Mouse (Mus musculus) bone marrow macrophage, adult 2 months (primary cell): ENCODE measurements at regions not wholly inside any gene's neighbourhood (a gene's known extent, or its start where the extent isn't known, plus 50 kb on each side); places are given as distances from the start of the nearest gene placed in this dataset.

Experiments used
- CTCF ChIP-seq: IDR thresholded peaks from 2 replicates; pipeline ENCODE4 v1.5.1; 2012; ENCODE audit warnings: low read depth, mild to moderate bottlenecking, low read length, moderate library complexity
- POLR2A ChIP-seq: IDR thresholded peaks from 2 replicates; pipeline ENCODE4 v1.6.1; 2012; ENCODE audit warnings: mild to moderate bottlenecking, low read depth, low read length, borderline replicate concordance

DNA sequence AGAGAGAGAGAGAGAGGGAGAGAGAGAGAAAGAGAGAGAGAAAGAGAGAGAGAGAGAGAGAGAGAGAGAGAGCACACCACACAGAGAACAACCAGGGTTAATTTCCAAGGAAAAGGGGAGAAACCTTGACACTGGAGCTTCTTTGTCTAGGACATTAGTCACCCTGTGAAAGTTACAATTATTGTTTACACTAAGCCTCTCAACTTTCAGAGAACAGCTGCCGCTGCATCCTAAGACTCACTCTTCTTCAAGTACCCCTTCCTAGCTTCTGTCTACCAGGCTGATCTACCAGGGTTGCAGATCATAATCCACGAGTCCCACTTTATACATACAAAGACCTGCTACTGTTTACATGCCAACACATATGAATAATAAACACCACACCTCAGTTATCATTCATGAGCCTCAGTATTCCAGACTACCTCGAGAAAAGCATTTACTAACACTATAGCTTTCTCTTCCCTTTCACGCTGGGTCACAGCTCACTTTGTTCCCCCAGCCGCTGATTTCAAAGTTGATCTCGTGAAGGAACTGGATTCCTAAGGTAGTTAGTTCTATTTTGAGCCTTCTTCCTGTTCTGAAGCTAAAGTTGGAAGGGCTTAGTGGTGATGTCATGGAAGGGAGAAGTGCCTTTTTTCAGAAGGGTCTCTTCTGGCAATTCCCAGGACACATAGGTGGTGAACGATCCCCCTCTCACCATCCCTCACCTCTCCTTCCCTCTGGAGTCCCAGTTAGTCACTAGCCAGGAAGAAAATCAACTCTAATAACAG is 64.8 kb upstream of the Ak4 start:
- TF ChIP-seq CTCF, result no peak
- TF ChIP-seq POLR2A, result no peak
